Mouse (Mus musculus) megakaryocyte, adult 5-6 weeks (primary cell): ENCODE data around the gene Mfrp. TPM values are rescaled to one million over a fixed set of nuclear protein-coding genes. Genes with fewer than 3 reads are reported as not detected.

ENCODE experiments used
- total RNA-seq, 2 experiments: library from RNA; stranded (forward) in 1 of 2; stranded (reverse) in 1 of 2; fragments of 153-499, 151-499 nt in 1 of 2; fragments of 221-1000, 200-1000 nt in 1 of 2; gene quantifications; 2 replicates each; pipeline versions ENCODE4 v1.2.3 to v1.2.4; 2015 to 2017

Gene Mfrp
- total RNA-seq, 2 experiments from 2014 or later, result not detected

Other genes with a start within 250 kb of the Mfrp start
- 16.0 and 16.7 TPM in 2 replicates for gene Thy1, start 58.3 kb upstream of the Mfrp start, total RNA-seq (2015)
- 7.5 and 10.5 TPM in 2 replicates for gene Thy1, start 58.3 kb upstream of the Mfrp start, total RNA-seq (2017)
- 1.3 and 4.5 TPM in 2 replicates for gene Usp2, start 34.7 kb upstream of the Mfrp start, total RNA-seq (2015)
- gene Usp2, start 34.7 kb upstream of the Mfrp start, total RNA-seq (2017), result 1.1 and 1.3 TPM in 2 replicates
- 0.27 TPM in 1 of 2 replicates, not detected in the other for gene C1qtnf5, start 5.5 kb downstream of the Mfrp start, total RNA-seq (2015)
- gene C1qtnf5, start 5.5 kb downstream of the Mfrp start, total RNA-seq (2017), result 0.40 TPM in 1 of 2 replicates, not detected in the other
- not detected in 2 replicates for gene Gm49380, start 11.8 kb downstream of the Mfrp start, total RNA-seq (2015)
- not detected in 2 replicates for gene Gm49380, start 11.8 kb downstream of the Mfrp start, total RNA-seq (2017)
- gene Rnf26, start 11.8 kb downstream of the Mfrp start, total RNA-seq (2015), result 35.9 and 36.7 TPM in 2 replicates
- gene Rnf26, start 11.8 kb downstream of the Mfrp start, total RNA-seq (2017), result 16.3 and 20.9 TPM in 2 replicates
- gene Mcam, start 32.7 kb downstream of the Mfrp start, total RNA-seq (2015), result 1.6 TPM in 2 replicates
- 3.2 and 5.8 TPM in 2 replicates for gene Mcam, start 32.7 kb downstream of the Mfrp start, total RNA-seq (2017)
- 179 and 180 TPM in 2 replicates for gene Cbl, start 132.3 kb downstream of the Mfrp start, total RNA-seq (2015)
- gene Cbl, start 132.3 kb downstream of the Mfrp start, total RNA-seq (2017), result 45.3 and 70.2 TPM in 2 replicates
- not detected in 2 replicates for gene Ccdc153, start 138.9 kb downstream of the Mfrp start, total RNA-seq (2015)
- gene Ccdc153, start 138.9 kb downstream of the Mfrp start, total RNA-seq (2017), result not detected in 2 replicates
- 0.07 and 0.34 TPM in 2 replicates for gene Pdzd3, start 149.7 kb downstream of the Mfrp start, total RNA-seq (2015)
- gene Pdzd3, start 149.7 kb downstream of the Mfrp start, total RNA-seq (2017), result not detected in 2 replicates
- gene Nlrx1, start 166.9 kb downstream of the Mfrp start, total RNA-seq (2015), result 9.5 and 13.1 TPM in 2 replicates
- 12.1 and 12.4 TPM in 2 replicates for gene Nlrx1, start 166.9 kb downstream of the Mfrp start, total RNA-seq (2017)
- 1.3 and 3.9 TPM in 2 replicates for gene Abcg4, start 186.9 kb downstream of the Mfrp start, total RNA-seq (2015)
- 1.1 and 1.7 TPM in 2 replicates for gene Abcg4, start 186.9 kb downstream of the Mfrp start, total RNA-seq (2017)
- 12.3 and 18.4 TPM in 2 replicates for gene Hinfp, start 203.9 kb downstream of the Mfrp start, total RNA-seq (2015)
- gene Hinfp, start 203.9 kb downstream of the Mfrp start, total RNA-seq (2017), result 13.1 and 15.3 TPM in 2 replicates
- 12.0 and 16.4 TPM in 2 replicates for gene C2cd2l, start 218.6 kb downstream of the Mfrp start, total RNA-seq (2015)
- gene C2cd2l, start 218.6 kb downstream of the Mfrp start, total RNA-seq (2017), result 11.0 and 13.4 TPM in 2 replicates
- 37.7 and 39.4 TPM in 2 replicates for gene Dpagt1, start 224.3 kb downstream of the Mfrp start, total RNA-seq (2015)
- 15.2 and 17.4 TPM in 2 replicates for gene Dpagt1, start 224.3 kb downstream of the Mfrp start, total RNA-seq (2017)
- gene H2afx, start 233.0 kb downstream of the Mfrp start, total RNA-seq (2015), result 136 and 144 TPM in 2 replicates
- gene H2afx, start 233.0 kb downstream of the Mfrp start, total RNA-seq (2017), result 239 and 262 TPM in 2 replicates
- gene Hmbs, start 242.5 kb downstream of the Mfrp start, total RNA-seq (2015), result 63.1 and 83.4 TPM in 2 replicates
- gene Hmbs, start 242.5 kb downstream of the Mfrp start, total RNA-seq (2017), result 31.2 and 41.1 TPM in 2 replicates